Mouse (Mus musculus) adrenal gland, adult (tissue): Measurements from ENCODE around the gene Ccne1.
A peak's percentile ranks its signal among the peaks of the same experiment; 100 is the strongest.
"Not testable (repeated sequence)": the region's sequence is repeated elsewhere in the genome, so short reads cannot be mapped to it uniquely, and the experiment has no call there.

Experiments used
- DNase-seq, 2 experiments: peaks; one replicate each; pipeline ENCODE4 v3.0.0; 2022 to 2023; ENCODE audit warnings: low spot score in 1 of 2; ENCODE audit not compliant: inconsistent age in 2 of 2

Gene Ccne1

GRCm38 (mm10) chr7:38107371-38108259 is at the start of gene Ccne1:
Gene Ccne1 (minus strand): TSS chr7:38107534.
- peak; percentile 99 to 100 for DNase-seq

- no peak for DNase-seq
Measured at GRCm38 (mm10) chr7:38155829-38156228, 48.5 kb upstream of the Ccne1 start.

GRCm38 (mm10) chr7:38152571-38152970 is 45.2 kb upstream of the Ccne1 start:
- DNase-seq, result no peak

- no peak for DNase-seq
Measured at GRCm38 (mm10) chr7:38151706-38152312, 44.5 kb upstream of the Ccne1 start.

- no peak for DNase-seq
Measured at GRCm38 (mm10) chr7:38147477-38147876, 40.1 kb upstream of the Ccne1 start.

- DNase-seq, result peak; percentile 76 to 94
Measured at GRCm38 (mm10) chr7:38141747-38142545, 34.6 kb upstream of the Ccne1 start.

- DNase-seq, result no peak
Measured at GRCm38 (mm10) chr7:38140324-38140723, 33.0 kb upstream of the Ccne1 start.

GRCm38 (mm10) chr7:38134471-38134870 is 27.1 kb upstream of the Ccne1 start:
- no peak for DNase-seq

GRCm38 (mm10) chr7:38131186-38131585 is 23.9 kb upstream of the Ccne1 start:
- DNase-seq, result peak; percentile 14 to 68

- DNase-seq, result no peak
Measured at GRCm38 (mm10) chr7:38129986-38130729, 22.8 kb upstream of the Ccne1 start.

GRCm38 (mm10) chr7:38129491-38129890 is 22.2 kb upstream of the Ccne1 start:
- DNase-seq, result no peak

- not testable (repeated sequence) for DNase-seq
Measured at GRCm38 (mm10) chr7:38128256-38128655, 20.9 kb upstream of the Ccne1 start.

GRCm38 (mm10) chr7:38125565-38126159 is 18.3 kb upstream of the Ccne1 start:
- DNase-seq, result no peak

- not testable (repeated sequence) for DNase-seq
Measured at GRCm38 (mm10) chr7:38124164-38124563, 16.8 kb upstream of the Ccne1 start.

GRCm38 (mm10) chr7:38118594-38118993 is 11.3 kb upstream of the Ccne1 start:
- DNase-seq, result no peak

GRCm38 (mm10) chr7:38112451-38112850 is 5.1 kb upstream of the Ccne1 start:
- no peak for DNase-seq

GRCm38 (mm10) chr7:38111996-38112395 is 4.7 kb upstream of the Ccne1 start:
- peak; percentile 33 to 41 for DNase-seq

GRCm38 (mm10) chr7:38108260-38108632 is 912 bp upstream of the Ccne1 start:
- no peak for DNase-seq

- peak in 1 of 2 experiments; percentile 80 for DNase-seq
Measured at GRCm38 (mm10) chr7:38106711-38107311, 523 bp downstream of the Ccne1 start.

- DNase-seq, result no peak
Measured at GRCm38 (mm10) chr7:38105379-38105778, 2.0 kb downstream of the Ccne1 start.
